Mouse (Mus musculus): ENCODE results near the gene Slco3a1.

The Slco3a1 gene

GRCm38 (mm10) chr7:74527689-74528088 lies 26.9 kb downstream of the Slco3a1 start:
- no peak for DNase-seq

GRCm38 (mm10) chr7:74526030-74526429 lies 28.6 kb downstream of the Slco3a1 start:
- no peak for DNase-seq

GRCm38 (mm10) chr7:74525586-74525985 lies 29.0 kb downstream of the Slco3a1 start:
- no peak for DNase-seq

GRCm38 (mm10) chr7:74524188-74524971 lies 30.2 kb downstream of the Slco3a1 start:
- no peak for DNase-seq

GRCm38 (mm10) chr7:74523086-74523485 lies 31.5 kb downstream of the Slco3a1 start:
- no peak for DNase-seq

GRCm38 (mm10) chr7:74522260-74522659 lies 32.3 kb downstream of the Slco3a1 start:
- DNase-seq = no peak

DNA sequence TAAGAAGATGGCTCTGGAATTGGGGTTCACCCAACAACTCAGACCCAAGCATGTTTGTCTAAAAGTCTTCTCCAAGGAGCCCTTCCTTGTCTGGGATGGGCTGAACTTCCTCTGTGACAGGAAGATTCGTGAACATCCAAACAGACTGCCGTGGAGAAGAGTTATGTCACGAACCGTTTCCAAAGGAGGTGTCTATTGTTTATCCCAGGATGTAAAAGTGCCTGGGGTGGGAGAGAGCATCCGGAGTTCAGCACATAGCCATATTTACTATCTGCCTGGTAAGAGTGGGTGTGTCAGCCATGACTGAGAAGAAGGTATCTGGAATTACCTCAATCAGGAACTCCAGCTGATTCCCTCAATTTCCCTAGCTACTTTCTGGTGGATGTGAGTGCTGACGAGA lies 35.2 kb downstream of the Slco3a1 start:
- no peak for DNase-seq

DNA sequence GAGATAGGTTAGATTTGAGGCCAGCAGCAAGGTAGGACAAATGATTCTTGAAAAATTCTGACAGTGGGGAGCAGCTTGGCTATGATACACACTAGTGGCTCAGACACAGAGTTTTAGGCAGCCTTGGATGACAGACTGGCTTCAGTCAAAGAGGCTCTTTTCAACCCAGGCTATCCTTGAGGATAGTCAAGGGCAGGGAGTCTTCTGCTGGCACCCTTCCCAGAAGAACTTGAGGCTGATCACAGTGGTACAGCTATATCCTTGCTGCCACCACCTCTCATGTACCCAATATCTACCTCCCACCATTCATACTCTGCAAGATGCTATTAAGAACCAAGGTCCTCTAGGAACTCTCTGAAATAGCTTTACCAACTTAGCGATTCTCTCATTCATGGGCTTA lies 35.8 kb downstream of the Slco3a1 start:
- DNase-seq = no peak

DNA sequence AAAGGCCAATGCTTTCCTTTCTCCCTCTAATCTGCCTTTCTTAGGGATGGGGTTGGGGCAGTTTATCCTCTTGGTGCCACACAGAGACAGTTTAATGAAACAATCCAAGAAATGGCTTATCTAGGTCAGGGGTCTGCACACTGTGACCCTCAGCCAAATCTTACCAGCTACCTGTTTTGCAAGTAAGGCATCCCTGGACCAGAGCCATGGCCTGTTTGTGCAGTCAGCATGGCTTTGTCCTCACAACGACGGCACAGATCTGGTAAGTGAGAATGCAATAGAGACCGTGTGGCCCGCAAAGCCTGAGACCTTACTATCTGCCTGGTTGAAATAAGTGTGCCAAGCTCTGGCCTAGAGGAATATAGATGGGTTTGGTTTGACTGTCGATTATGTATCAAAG lies 36.3 kb downstream of the Slco3a1 start:
- DNase-seq = no peak

- no peak for DNase-seq
Observed at GRCm38 (mm10) chr7:74510676-74511075, 43.9 kb downstream of the Slco3a1 start.

DNA sequence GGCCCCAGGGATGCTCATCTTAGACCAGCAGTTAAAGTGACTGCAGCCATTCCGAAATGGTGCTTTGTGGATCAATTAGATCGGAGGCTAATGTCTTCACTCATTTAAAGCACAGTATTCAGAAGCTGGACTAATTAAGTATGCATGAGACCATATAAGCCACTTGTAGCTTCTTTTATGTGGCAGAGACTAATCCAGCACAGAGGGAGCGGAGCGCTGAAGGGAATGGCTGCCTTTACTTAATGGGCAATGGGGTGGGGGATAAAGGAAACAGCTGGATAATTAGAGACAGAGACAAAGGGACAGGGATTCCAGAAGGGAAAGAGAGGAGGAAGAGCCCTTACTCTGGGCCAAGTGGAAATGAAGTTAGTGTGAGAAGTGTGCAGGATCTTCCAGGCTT lies 46.4 kb downstream of the Slco3a1 start:
- no peak for DNase-seq

GRCm38 (mm10) chr7:74506856-74507255 lies 47.7 kb downstream of the Slco3a1 start:
- no peak for DNase-seq

- no peak for DNase-seq
Observed at GRCm38 (mm10) chr7:74505635-74506034, 48.9 kb downstream of the Slco3a1 start.

- no peak for DNase-seq
Observed at GRCm38 (mm10) chr7:74501187-74501586, 53.4 kb downstream of the Slco3a1 start.

GRCm38 (mm10) chr7:74499470-74499869 lies 55.1 kb downstream of the Slco3a1 start:
- DNase-seq = no peak

- DNase-seq = no peak
Observed at GRCm38 (mm10) chr7:74498266-74498980, 56.2 kb downstream of the Slco3a1 start.

- no peak for DNase-seq
Observed at GRCm38 (mm10) chr7:74497203-74497602, 57.4 kb downstream of the Slco3a1 start.

GRCm38 (mm10) chr7:74495451-74495850 lies 59.1 kb downstream of the Slco3a1 start:
- DNase-seq = no peak

DNA sequence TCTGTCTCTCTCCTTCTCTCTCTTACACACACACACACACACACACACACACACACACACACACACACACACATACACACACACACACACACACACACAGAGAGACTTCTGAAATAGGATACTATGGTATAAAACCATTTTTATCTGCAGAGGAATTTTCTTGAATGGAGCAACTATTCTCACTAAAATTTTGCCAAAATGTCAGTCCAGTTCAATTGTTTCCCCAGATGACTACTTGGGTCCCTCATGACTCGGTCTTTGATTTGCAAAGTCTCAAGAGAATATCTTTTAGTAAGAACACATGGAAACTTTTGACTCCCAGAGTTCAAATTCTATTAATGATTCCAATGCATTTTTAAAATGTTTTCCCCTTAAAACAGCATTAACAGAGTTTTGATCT lies 60.8 kb downstream of the Slco3a1 start:
- DNase-seq = no peak

- no peak for DNase-seq
Observed at GRCm38 (mm10) chr7:74491683-74492355, 62.8 kb downstream of the Slco3a1 start.

DNA sequence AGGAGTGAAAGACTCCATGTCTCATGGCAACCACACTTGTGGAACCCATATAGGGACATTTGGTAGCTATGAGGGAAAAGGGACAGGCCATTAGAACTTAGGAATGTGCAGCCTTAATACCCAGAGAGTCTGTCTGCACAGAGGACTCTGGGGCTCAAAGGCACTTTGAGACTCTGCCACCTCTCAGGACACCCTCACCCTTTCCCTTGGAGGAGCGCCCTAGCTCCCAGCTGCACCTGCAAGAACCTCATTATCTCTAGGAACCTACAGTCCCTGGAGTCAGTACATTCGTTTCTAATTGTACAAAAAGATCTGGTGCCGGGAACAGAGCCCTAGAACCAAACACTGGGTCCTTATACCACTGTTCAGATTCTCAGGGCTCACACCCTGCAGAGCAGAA lies 66.4 kb downstream of the Slco3a1 start:
- DNase-seq = no peak

DNA sequence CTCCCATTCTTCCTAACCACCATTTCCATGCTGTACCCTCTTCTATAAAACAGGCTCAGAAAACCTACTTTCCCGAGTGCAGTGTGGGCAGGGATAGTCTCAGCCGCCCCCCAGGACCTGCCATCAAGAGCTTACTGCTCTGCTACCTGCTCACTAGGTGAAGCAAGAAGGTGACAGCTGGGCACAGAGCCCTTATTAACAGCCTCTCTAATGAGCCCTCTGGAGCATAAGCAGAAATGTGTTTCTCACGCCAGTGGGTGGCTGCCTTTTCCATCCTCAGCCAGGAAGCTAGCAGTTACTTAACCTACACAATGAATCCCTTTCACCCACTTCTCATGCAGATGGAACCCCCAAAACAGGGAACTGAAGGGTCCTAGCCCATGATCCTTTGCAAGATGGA lies 66.9 kb downstream of the Slco3a1 start:
- DNase-seq = no peak

- DNase-seq = no peak
Observed at GRCm38 (mm10) chr7:74486083-74486482, 68.5 kb downstream of the Slco3a1 start.

GRCm38 (mm10) chr7:74485669-74486068 lies 68.9 kb downstream of the Slco3a1 start:
- no peak for DNase-seq
